Mouse (Mus musculus): Measurements from ENCODE around the gene Pnp.
"Not testable (repeated sequence)": the region's sequence is repeated elsewhere in the genome, so short reads cannot be mapped to it uniquely, and the experiment has no call there.

Pnp gene

DNA sequence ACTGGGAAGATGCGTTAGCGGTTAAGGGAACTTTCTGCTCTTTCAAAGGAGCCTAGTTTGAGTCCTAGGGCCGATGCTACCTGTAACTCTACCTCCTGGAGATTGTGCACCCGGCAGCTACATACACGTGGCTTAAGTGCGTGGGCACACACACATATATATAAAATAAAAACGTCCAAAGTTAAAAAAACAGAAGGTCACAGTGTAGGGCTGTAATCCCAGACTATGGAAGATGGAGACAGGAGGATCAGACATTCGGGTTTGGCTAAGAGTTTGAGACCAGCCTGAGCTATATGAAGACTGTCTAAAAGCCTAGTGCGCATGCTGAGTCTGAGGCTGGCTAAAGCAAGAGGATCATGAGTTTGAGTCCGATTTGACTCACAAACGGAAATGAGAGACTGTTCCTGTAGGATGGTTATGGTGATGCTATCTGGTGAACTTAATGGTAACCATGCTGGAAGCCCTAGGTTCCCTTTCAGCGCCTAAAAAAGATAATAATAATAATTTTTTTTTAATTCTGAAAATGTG is 675 bp downstream of the Pnp start:
- DNase-seq: no peak

- DNase-seq: no peak
Measured at GRCm38 (mm10) chr14:50936649-50937048, 5.8 kb downstream of the Pnp start.

- no peak for DNase-seq
Measured at GRCm38 (mm10) chr14:50938119-50938908, 7.4 kb downstream of the Pnp start.

DNA sequence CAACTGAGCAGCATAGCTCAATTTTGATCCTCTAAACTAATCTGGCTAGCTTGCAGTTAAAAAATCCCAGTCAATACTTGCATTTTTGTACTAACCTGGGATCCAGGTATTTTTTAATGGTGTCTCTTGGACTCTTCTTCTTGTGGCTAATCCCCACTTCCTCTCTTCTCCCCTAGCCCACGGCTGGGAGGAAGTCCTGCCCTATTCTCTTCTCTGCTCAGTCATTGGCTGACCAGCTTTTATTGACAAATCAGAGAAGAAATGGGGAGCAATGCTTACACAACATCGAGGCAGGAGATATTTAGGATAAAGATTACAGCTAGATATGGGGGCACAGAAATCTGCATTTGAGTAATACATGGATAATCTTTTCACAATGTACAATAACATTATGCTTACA is 8.1 kb downstream of the Pnp start:
- no peak for DNase-seq

DNA sequence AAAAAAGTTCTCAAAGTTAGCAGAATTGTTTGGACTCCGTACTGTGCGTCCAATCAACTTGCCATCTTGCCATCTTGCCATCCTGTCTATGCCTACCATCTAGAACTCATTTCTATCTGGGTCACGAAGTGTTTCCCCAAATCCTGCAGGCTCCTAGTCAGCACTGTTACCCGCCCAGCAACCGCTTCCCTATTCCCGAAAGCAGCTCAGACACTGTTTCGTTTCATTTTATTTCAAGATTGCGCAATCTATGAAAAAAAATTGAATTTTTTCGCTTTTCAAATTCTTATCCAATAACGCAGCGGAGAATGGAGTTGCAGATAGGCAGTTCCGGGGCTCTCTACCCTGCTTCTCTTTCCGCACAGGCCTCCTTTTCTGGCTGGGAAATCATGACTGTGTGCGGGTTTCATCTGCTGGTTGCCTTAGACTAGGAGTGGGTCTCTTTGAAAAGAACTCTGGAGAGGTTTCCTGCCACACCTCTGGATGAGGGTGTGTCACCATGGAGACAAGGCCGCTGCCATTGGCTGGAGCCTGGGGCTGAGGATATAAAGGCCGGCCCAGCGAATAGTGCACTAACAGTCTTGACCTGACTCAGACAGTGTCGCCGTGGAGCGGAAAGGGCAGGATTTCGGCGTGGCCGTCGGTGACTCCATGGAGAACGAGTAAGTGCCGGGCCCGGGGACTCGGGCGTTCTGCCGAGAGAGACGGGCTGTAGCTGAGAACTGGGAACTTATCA is 13.2 kb downstream of the Pnp start, which contains the start of gene Gm49342:
TSS of gene Gm49342 (plus strand) at position 586 of the 736 bp plus-strand sequence.
- peak; percentile 74 to 86 for DNase-seq

DNA sequence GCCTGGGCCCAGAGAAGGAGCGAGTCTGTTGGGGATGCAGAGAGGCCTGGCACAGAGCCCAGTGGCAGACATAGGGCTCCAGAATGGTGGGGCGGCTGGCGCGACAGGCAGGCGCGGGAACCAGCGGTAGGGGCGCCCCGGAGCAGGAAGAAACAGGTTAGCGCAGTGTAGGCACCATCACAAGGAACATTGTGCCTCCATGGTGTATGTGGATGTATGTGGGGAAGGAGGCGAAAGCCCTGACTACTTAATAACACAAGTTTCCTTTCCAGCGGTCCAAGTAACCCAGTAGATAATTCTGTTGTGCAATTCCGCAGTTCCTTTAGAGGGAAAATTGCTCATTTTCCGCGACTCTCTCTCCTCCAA is 13.8 kb downstream of the Pnp start:
- DNase-seq: not testable (repeated sequence)

DNA sequence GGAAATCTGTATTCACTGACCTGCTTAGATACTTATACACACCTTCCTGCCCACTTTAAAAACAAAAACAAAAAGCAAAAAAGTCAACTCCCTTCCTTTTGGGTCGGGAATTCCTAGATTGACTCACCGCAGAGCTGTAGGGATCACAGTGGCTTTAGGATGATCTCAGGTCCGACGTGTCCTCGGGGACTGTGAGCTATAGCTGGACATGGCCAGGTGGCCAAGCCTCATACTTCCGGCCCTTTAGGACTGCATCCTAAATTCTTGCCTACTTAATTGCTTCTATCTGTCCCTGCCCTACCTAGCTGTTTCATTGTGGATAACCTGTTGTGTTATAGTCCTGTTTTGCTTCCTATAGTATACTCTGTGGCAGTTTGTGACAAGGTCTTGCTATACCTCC is 14.2 kb downstream of the Pnp start:
- not testable (repeated sequence) for DNase-seq

DNA sequence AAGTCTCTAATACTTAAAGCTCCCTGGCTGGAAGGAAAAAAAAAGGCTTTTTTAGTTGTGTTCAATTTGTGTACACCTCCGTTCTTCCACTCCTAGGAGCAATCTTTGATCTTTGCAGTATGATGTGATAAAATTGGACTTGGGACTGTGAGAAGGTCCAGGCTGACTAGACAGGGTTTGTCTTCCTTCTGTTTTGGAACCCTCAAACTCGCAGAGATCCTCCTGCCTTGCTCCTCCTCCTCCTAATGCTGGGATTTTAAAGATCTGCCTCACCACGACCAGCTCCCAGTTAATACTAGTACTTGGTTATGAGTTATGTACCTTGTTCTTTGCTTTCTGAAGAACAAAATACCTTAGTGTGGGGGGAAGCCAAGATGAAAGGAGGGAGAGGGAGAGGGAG is 14.6 kb downstream of the Pnp start:
- not testable (repeated sequence) for DNase-seq

GRCm38 (mm10) chr14:50955487-50955886 is 24.6 kb downstream of the Pnp start:
- DNase-seq: no peak

- DNase-seq: peak; percentile 49 to 50
Measured at GRCm38 (mm10) chr14:50955942-50956508, 25.1 kb downstream of the Pnp start, which contains the start of gene Pnp2. Gene Pnp2 (plus strand): TSS chr14:50955992.

DNA sequence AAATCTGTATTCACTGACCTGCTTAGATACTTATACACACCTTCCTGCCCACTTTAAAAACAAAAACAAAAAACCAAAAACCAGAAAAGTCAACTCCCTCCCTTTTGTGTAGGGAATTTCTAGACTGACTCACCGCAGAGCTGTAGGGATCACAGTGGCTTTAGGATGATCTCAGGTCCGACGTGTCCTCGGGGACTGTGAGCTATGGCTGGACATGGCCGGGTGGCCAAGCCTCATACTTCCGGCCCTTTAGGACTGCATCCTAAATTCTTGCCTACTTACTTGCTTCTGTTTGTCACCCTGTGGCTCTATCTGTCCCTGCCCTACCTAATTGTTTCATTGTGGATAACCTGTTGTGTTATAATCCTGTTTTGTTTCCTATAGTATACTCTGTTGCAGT is 25.8 kb downstream of the Pnp start:
- DNase-seq: not testable (repeated sequence)

GRCm38 (mm10) chr14:50957146-50957545 is 26.3 kb downstream of the Pnp start:
- DNase-seq: not testable (repeated sequence)

DNA sequence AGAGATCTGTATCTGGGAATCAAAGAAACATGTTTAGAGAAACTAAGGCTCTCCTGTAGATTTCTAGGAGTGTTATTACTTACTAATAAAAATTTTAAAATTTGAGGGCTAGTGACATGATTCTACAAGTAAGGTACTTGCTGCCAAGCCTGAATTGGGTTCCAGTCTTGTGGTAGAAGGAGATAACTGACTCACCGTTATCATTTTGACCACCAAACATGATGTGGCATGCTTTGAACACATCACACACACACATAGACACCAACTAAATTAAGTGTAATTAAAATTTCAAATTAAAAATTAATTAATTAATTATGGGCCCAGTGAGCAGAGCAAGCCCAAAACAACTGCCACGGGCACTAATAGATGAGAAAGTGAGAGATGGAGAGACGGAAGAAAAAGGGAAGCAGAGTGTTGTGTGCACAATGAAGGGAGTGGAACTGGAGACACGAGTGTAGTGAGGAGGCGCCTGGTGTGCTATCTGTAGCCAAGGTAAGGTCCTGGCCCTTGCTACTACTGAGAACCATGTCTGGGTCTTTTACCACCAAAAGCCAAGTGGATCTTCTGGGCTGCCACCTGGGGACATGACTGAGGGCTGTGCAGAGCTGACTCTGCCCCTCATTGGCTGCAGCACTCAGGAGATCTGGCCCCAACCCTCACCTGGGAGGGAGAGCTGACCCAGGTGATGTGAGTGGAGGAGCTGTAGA is 27.6 kb downstream of the Pnp start:
- DNase-seq: not testable (repeated sequence)

DNA sequence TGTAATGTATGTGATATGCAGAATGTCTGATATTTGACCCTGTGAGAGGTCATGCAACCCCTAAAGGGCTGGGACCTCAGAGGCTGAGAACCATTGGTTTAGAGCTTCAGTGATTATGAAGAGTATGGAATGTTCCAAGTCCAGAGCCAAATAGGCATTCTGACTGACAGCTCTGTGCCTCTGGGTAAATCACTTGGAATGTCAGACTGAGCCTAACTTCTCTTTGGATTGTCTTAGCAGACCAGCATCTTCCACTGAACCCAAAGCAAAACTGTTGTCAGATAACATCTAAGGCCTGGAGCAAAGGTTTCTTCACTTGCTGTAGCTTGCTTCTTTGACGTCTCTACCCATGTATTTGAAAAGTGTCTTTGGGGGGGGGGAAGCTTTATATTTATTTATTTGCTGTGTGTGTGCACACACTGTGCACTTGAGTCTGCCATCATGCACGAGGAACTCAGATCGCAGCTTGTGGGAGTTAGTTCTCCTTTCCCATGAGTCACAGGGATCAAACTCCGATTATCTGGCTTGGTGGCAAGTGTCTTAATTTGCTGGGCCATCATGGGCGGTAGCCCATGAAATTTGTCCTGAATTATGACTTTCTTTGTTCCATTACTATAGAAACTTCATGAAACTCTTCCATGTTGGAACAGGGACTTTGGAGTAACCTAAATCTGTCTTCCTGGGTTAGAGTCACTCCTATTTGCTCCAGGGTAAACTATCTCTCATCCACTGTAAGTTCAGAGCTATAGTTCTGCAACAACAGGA is 37.5 kb downstream of the Pnp start:
- DNase-seq: no peak

- DNase-seq: no peak
Measured at GRCm38 (mm10) chr14:50969041-50969440, 38.2 kb downstream of the Pnp start.

DNA sequence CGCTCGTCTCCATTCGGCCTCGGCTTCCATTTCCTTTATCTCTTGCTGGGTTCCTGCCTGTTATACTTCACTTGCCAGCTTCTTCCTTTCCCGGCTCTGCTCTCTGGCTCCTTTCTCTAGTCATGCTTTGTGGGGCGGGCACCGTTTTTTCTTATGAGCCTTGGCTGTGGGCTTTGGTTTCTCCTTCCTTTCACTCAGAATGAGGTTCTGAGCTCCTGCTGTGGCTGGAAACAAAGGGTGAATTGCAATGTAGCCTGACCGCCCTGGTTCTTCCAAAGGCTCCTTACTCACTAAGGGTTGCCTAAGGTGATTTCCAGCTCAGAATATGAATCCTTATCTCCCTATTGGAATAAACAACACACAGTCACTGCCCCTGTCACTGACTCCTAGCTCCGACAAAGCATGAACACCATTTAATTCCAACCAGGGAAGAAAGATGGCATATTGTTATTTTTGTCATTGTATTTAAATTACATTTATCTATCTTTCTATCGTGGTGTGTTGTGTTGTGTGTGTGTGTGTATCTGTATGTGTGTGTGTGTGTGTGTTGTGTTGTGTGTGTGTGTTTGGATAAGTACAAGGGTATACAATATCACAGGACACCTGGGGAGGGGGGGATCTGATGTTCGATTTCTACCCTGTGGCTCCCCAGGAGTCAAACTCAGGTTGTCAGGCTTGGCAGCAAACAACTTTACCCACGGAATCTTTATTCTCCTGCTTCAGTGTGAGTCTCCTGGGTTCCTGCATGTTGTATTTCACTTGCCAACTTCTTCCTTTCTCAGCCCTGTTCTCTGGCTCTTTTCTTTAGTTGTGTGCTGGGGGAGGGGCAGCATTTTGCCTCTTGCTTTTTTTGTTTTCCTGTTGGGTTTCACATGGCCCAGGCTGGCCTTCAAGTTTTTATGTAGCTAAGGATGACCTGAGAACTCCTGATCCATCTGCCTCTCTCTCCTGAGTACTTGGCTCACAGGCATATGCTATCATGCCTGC is 39.0 kb downstream of the Pnp start:
- no peak for DNase-seq

DNA sequence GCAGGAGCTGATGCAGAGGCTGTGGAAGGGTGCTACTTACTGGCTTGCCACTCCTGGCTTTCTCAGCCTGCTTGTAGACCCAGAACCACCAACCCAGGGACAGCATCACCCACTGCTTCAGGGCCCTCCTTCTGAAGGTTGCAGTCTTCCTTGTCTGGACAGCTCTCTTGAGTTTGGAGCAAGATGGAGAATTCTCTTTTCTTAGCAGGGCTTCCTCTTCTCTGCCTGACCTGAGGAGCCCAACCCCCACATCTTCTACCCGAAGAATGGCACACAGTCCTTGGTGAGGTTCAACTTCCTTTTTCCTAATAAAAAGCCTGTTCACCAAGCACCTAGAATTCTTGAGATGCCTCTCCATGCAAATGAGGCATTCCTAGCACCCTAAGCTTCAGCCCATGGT is 39.9 kb downstream of the Pnp start:
- no peak for DNase-seq

DNA sequence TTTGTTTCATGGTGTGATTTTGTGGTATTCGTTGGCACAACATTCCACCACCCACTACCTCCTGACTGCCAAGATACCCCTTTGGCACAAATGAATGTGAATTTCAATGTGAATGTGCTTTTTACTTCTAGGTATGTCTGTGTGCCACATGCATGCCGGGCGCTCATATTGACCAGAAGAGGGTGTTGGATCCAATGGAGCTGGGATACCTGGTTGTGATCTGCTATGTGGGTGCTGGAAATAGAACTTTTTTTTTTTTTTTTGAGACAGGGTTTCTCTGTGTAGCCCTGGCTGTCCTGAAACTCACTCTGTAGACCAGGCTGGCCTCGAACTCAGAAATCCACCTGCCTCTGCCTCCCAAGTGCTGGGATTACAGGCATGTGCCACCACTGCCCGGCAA is 42.2 kb downstream of the Pnp start:
- not testable (repeated sequence) for DNase-seq

GRCm38 (mm10) chr14:50973700-50974099 is 42.8 kb downstream of the Pnp start:
- DNase-seq: no peak

GRCm38 (mm10) chr14:50975001-50975400 is 44.1 kb downstream of the Pnp start:
- DNase-seq: no peak

DNA sequence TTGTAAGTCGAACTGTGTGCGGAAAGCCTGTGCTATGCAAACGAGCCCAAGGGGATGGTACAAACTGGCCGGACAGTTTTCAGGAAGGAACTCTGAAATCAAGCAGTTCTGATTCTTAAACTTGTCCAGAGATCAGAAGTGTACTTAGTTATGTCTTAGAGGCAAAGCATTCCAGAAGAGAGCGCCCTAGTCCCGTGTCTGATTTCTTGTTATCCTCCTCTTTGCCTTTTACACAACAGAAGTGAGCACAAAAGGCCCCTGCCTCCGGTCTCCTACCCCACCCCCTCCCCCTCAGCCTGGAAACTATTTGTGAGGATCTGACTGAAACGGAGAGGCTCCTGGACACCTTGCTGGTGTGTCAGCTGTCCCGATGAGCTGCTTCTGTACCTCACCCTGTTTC is 45.8 kb downstream of the Pnp start:
- DNase-seq: no peak

Measured in thymus, adult 18-20 months (tissue).